Mouse (Mus musculus) mammary gland, adult 2 months (tissue): Measurements from ENCODE around the gene Slc30a7. TPM values are rescaled to one million over a fixed set of nuclear protein-coding genes. Genes with fewer than 3 reads are reported as not detected.

Experiments
- polyA plus RNA-seq: library from polyadenylated mRNA; depleted of rRNA; stranded (reverse); fragments of >200 nt; gene quantifications from 2 replicates; pipeline ENCODE4 v1.2.3, GENCODE M21; 2012; ENCODE audit warnings: low replicate concordance; rRNA removed

The Slc30a7 gene
- polyA plus RNA-seq, result 9.5 and 21.8 TPM in 2 replicates

DNA sequence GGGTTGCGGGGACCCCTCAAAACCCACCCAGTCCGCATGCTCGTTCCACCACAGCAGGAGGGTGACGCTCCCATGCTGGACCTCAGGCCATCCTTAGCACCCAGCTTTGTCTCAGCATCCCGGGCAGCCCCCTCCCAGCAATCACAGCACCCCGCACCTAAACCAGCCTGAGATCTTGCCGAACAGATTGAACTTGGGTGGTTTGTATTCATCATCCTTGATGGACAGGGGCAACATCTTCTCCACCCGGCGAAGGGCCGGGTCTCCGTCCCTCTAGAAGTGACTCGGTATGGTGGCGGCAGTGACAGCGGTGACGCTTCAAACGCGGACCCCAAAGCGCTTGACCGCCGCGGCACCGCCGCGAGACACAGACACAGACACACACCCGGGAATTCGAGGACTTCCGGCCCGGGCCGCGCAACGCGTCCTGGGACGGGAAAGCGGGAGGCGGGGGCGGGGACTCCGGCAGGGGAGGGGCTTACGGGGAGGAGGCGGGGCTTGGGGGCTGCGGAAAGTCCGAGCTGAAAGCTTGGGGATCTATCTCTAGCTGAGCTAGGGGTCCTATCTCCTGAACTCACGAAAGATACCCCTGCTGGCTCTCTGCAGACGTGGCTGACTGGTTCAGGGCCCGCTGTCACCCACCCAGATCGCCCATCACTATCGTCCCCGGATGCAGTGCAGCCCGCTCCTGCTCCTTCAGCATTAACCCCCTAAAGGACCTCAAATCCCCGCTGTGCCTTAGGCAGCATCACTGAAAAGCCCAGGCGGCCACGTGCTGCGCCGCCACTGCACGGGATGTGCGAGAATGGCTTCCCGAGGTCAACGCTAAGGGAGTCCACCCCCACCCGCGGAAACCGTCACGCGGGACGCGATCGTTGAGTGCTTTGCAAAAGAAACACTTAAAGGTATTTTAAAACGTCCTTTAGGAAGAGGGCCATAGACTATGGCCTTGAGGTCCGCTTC is at the start of gene Slc30a7, which contains the start of gene Extl2:
Gene Slc30a7, minus strand, starts transcription at position 429 of the 963 bp plus-strand sequence.
Gene Extl2, plus strand, starts transcription at position 485 of the 963 bp plus-strand sequence.

Other genes with a start within 250 kb of the Slc30a7 start
- gene Dph5, start 119.6 kb downstream of the Slc30a7 start, polyA plus RNA-seq, result 4.2 and 7.7 TPM in 2 replicates
- gene Extl2, start 56 bp upstream of the Slc30a7 start, polyA plus RNA-seq, result 12.1 and 16.3 TPM in 2 replicates
- 3.5 and 7.9 TPM in 2 replicates for gene Vcam1, start 122.3 kb upstream of the Slc30a7 start, polyA plus RNA-seq
- 0.85 and 3.5 TPM in 2 replicates for gene Gpr88, start 246.1 kb upstream of the Slc30a7 start, polyA plus RNA-seq